In genomic region chr3:90387483-90387882, GRCm38 (mm10) we compare ENCODE assay signal across 8 mouse cellular contexts. TPM values are rescaled to one million over a fixed set of nuclear protein-coding genes. Genes with fewer than 3 reads are reported as not detected.
A peak's percentile ranks its signal among the peaks of the same experiment; 100 is the strongest.
DNase-seq lines count a peak whose midpoint lies in the region; ATAC-seq lines count a peak whose summit lies in the region.

No protein-coding gene starts in this region.

- no peak overlapping the region for H3K4me3 ChIP-seq in intestine, embryonic 15.5 days (replicated peaks)
- H3K4me3 ChIP-seq in intestine, embryonic 16.5 days (ENCODE audit: low read length), result no peak overlapping the region

- 53% methylated on average over 11 of the region's 11 CpGs for WGBS in intestine, embryonic 15.5 days
- WGBS in intestine, embryonic 16.5 days, result 55% methylated on average over 11 of the region's 11 CpGs

- no peak overlapping the region for H3K9ac ChIP-seq in intestine, embryonic 15.5 days
- no peak overlapping the region for H3K9ac ChIP-seq in intestine, embryonic 16.5 days (ENCODE audit: low read depth, low read length)

- ATAC-seq in intestine, embryonic 15.5 days, result no peak
- no peak for ATAC-seq in intestine, embryonic 16.5 days
- ATAC-seq in megakaryocyte-erythroid progenitor cell, adult 5-6 weeks (replicated peaks; ENCODE audit: low FRiP score, low TSS enrichment, poor library complexity, severe bottlenecking), result 0 out of 2 replicates have a peak, but pooled peaks have one; percentile 4

- H3K27ac ChIP-seq in intestine, embryonic 15.5 days, result no peak overlapping the region
- H3K27ac ChIP-seq in intestine, embryonic 16.5 days (ENCODE audit: low read length), result no peak overlapping the region

- H3K4me2 ChIP-seq in intestine, embryonic 15.5 days (replicated peaks), result 0 out of 2 replicates have a peak overlapping the region, but pooled peaks have one; percentile 98
- no peak overlapping the region for H3K4me2 ChIP-seq in intestine, embryonic 16.5 days (ENCODE audit: low read depth, low read length)

- H3K36me3 ChIP-seq in intestine, embryonic 15.5 days, result peaks cover 12% of the 10 kb centered on the region
- H3K36me3 ChIP-seq in intestine, embryonic 16.5 days (ENCODE audit: control insufficient read depth, insufficient read depth, low read length), result peaks cover 11% of the 10 kb centered on the region

- peak; percentile 90 for DNase-seq in adrenal gland, adult (ENCODE audit: inconsistent age in 2 of 2, low spot score in 1 of 2)
- DNase-seq in gastrocnemius, adult 18-20 months (ENCODE audit: low spot score), result peak; percentile 71
- peak; percentile 52 to 54 for DNase-seq in kidney, postnatal 4 days
- DNase-seq in frontal cortex, postnatal 14 days (ENCODE audit: low spot score in 2 of 2), result no peak
- no peak for DNase-seq in natural killer cell, adult 2 months (ENCODE audit: low spot score in 2 of 2)

- peaks cover 32% of the 10 kb centered on the region for H3K4me1 ChIP-seq in intestine, embryonic 15.5 days (replicated peaks)
- H3K4me1 ChIP-seq in intestine, embryonic 16.5 days (ENCODE audit: control insufficient read depth, insufficient read depth, low read length), result peaks cover 23% of the 10 kb centered on the region

- H3K27me3 ChIP-seq in intestine, embryonic 15.5 days (replicated peaks), result no peaks in the 10 kb centered on the region
- H3K27me3 ChIP-seq in intestine, embryonic 16.5 days (replicated peaks; ENCODE audit: control insufficient read depth, insufficient read depth, low read length), result 0 out of 2 replicates have a peak, but pooled peaks cover 2% of the 10 kb centered on the region

- no peaks in the 10 kb centered on the region for H3K9me3 ChIP-seq in intestine, embryonic 15.5 days
- no peaks in the 10 kb centered on the region for H3K9me3 ChIP-seq in intestine, embryonic 16.5 days (ENCODE audit: control insufficient read depth, low read length)

RNA-seq across cellular contexts. Expression of gene Slc27a3, which starts 2.3 kb away (rescaled TPM):
- polyA plus RNA-seq in intestine, embryonic 15.5 days (2015; fragmentation: Nextera tagmentation; extraction: Ambion mirVana), result 10.6 and 12.4 TPM in 2 replicates
- 8.4 and 8.6 TPM in 2 replicates for polyA plus RNA-seq in intestine, embryonic 16.5 days (2015; fragmentation: Nextera tagmentation; extraction: Ambion mirVana)
- total RNA-seq in gastrocnemius, adult 18-20 months (2021), result 1 to 10 TPM; 1.0 to 1.1 TPM
- total RNA-seq in megakaryocyte-erythroid progenitor cell, adult 5-6 weeks (2014; fragmentation: Nextera tagmentation), result 1.7 and 7.3 TPM in 2 replicates
- 0.28 and 0.72 TPM in 2 replicates for total RNA-seq in megakaryocyte-erythroid progenitor cell, adult 5-6 weeks (2017)

RNA-seq across cellular contexts. Expression of gene Ints3, which starts 45.9 kb away (rescaled TPM):
- polyA plus RNA-seq in intestine, embryonic 15.5 days (2015; fragmentation: Nextera tagmentation; extraction: Ambion mirVana), result 28.6 and 29.8 TPM in 2 replicates
- polyA plus RNA-seq in intestine, embryonic 16.5 days (2015; fragmentation: Nextera tagmentation; extraction: Ambion mirVana), result 20.2 and 22.1 TPM in 2 replicates
- 10 to 100 TPM; 13.6 to 16.1 TPM for total RNA-seq in gastrocnemius, adult 18-20 months (2021)
- total RNA-seq in megakaryocyte-erythroid progenitor cell, adult 5-6 weeks (2014; fragmentation: Nextera tagmentation), result 39.0 and 39.3 TPM in 2 replicates
- total RNA-seq in megakaryocyte-erythroid progenitor cell, adult 5-6 weeks (2017), result 16.4 and 23.2 TPM in 2 replicates

Comparison
In these comparisons a context has a peak if more than half of its experiments do, and no peak if none do; other contexts are left out.
1. DNase-seq: peak in adrenal gland, adult (2 of 2), gastrocnemius, adult 18-20 months (single experiment) and kidney, postnatal 4 days (2 of 2); none in frontal cortex, postnatal 14 days (0 of 2) and natural killer cell, adult 2 months (0 of 2).